Mouse (Mus musculus) stomach, postnatal 0 days (tissue): ENCODE measurements around the gene Ckmt1.

Experiments
- CTCF ChIP-seq: IDR thresholded peaks from 2 replicates; pipeline ENCODE4 v1.5.1; 2016; ENCODE audit warnings: antibody characterized with exemption, low read depth, mild to moderate bottlenecking, moderate library complexity
- EP300 ChIP-seq: optimal IDR thresholded peaks from 2 replicates; pipeline ENCODE3; 2016; ENCODE audit warnings: antibody characterized with exemption

- TF ChIP-seq EP300 (no peak), CTCF (no peak)
Observed at GRCm38 (mm10) chr2:121403296-121403695, 45.8 kb downstream of the Ckmt1 start.
